In genomic region chr1:36714311-36714710, GRCm38 (mm10) we compare ENCODE assay signal across 8 mouse cellular contexts. TPM values are rescaled to one million over a fixed set of nuclear protein-coding genes. Genes with fewer than 3 reads are reported as not detected.
DNase-seq lines count a peak whose midpoint lies in the region; ATAC-seq lines count a peak whose summit lies in the region.

TSS of gene Actr1b (minus strand) at chr1:36714422.

- intact Hi-C loops in gastrocnemius, postnatal 14 days (cut with DNase I; ENCODE audit: low total_unique reads), result no loop called here

- H3K36me3 ChIP-seq in megakaryocyte, embryonic 14.5 days (replicated peaks; ENCODE audit: low read length), result no peaks in the 10 kb centered on the region

- H3K9me3 ChIP-seq in megakaryocyte, embryonic 14.5 days, result peaks cover 15% of the 10 kb centered on the region

- ATAC-seq in inflammation-experienced regulatory T-cells, adult 6 months, result no peak

- no peak within 1 kb of the TSS for H3K4me3 ChIP-seq in megakaryocyte, embryonic 14.5 days (replicated peaks)

- DNase-seq in adrenal gland, adult 18-20 months (ENCODE audit: low spot score in 2 of 2), result no peak
- no peak for DNase-seq in adrenal gland, adult (ENCODE audit: inconsistent age in 2 of 2, low spot score in 1 of 2)
- no peak for DNase-seq in adrenal gland, adult 8-10 months
- DNase-seq in gastrocnemius, postnatal 14 days, result no peak
- no peak for DNase-seq in embryo, embryonic 11 days
- DNase-seq in ovary, adult 18-20 months (ENCODE audit: low spot score), result no peak

- peaks cover 24% of the 10 kb centered on the region for H3K27me3 ChIP-seq in megakaryocyte, embryonic 14.5 days (replicated peaks)

- H3K4me1 ChIP-seq in megakaryocyte, embryonic 14.5 days, result peaks cover 6% of the 10 kb centered on the region; the same call in 1 of the 2 replicates

RNA-seq across cellular contexts. Expression of gene Actr1b, which starts in this region (rescaled TPM):
- total RNA-seq in adrenal gland, adult 18-20 months (2021), result 100 to 1,000 TPM; 113 to 143 TPM
- total RNA-seq in adrenal gland, adult 8-10 months (2022), result 100 to 1,000 TPM; 136 to 162 (median 142) TPM
- 100 to 1,000 TPM; 142 to 143 TPM for total RNA-seq in gastrocnemius, postnatal 14 days (2021)
- 10 to 100 TPM; 37.4 to 47.1 (median 41.0) TPM for polyA plus RNA-seq in inflammation-experienced regulatory T-cells, adult 6 months (2017; shearing (Covaris generic))
- 26.0 and 36.4 TPM in 2 replicates for polyA plus RNA-seq in megakaryocyte, embryonic 14.5 days (2012; ENCODE audit: insufficient read depth, low replicate concordance)
